Mouse (Mus musculus): Measurements from ENCODE around the gene Tepsin. TPM values are rescaled to one million over a fixed set of nuclear protein-coding genes. Genes with fewer than 3 reads are reported as not detected.

Gene Tepsin
- polyA plus RNA-seq, 2 experiments: 4.2 to 11.0 TPM

- Histone ChIP-seq H3K9ac (replicated peaks) (no peak overlapping the region), H3K27ac (no peak overlapping the region), H3K36me3 (replicated peaks; ENCODE audit: control insufficient read depth, insufficient read depth, low read depth) (no peaks in the 10 kb centered on the region), H3K4me1 (replicated peaks; ENCODE audit: control insufficient read depth in 2 of 2, insufficient read depth in 2 of 2, low read length in 1 of 2) (no peaks in the 10 kb centered on the region), H3K4me3 (ENCODE audit: insufficient read depth in 1 of 2, low read depth in 2 of 2, low read length in 2 of 2) (no peak overlapping the region), H3K27me3 (ENCODE audit: control insufficient read depth, insufficient read depth, low read length) (no peaks in the 10 kb centered on the region), H3K4me2 (ENCODE audit: low read depth) (no peak overlapping the region), H3K9me3 (ENCODE audit: control insufficient read depth, low read length) (no peaks in the 10 kb centered on the region)
- ATAC-seq (ENCODE audit: insufficient read depth): no peak
- no peak for DNase-seq (ENCODE audit: low read depth in 3 of 3, low spot score in 3 of 3)
- WGBS (ENCODE audit: insufficient replicate concordance): 62% methylated on average over 12 of the region's 12 CpGs
- no peak for TF ChIP-seq EP300 (IDR thresholded peaks at IDR 0.05; ENCODE audit: low read depth)
- TF ChIP-seq CTCF (IDR thresholded peaks at IDR 0.05; ENCODE audit: low read depth): no peak
Measured at GRCm38 (mm10) chr11:120071065-120071464, 27.5 kb downstream of the Tepsin start.

- no peak overlapping the region for H3K27ac ChIP-seq
- DNase-seq (ENCODE audit: low read depth in 3 of 3, low spot score in 3 of 3) (no peak), ATAC-seq (ENCODE audit: insufficient read depth) (no peak)
- no peaks in the 10 kb centered on the region for H3K27me3 ChIP-seq (ENCODE audit: control insufficient read depth, insufficient read depth, low read length)
- no peak overlapping the region for H3K9ac ChIP-seq (replicated peaks)
- no peaks in the 10 kb centered on the region for H3K9me3 ChIP-seq (ENCODE audit: control insufficient read depth, low read length)
- H3K36me3 ChIP-seq (replicated peaks; ENCODE audit: control insufficient read depth, insufficient read depth, low read depth): no peaks in the 10 kb centered on the region
- 76% methylated on average over 27 of the region's 27 CpGs for WGBS (ENCODE audit: insufficient replicate concordance)
- no peak overlapping the region for H3K4me3 ChIP-seq (ENCODE audit: insufficient read depth in 1 of 2, low read depth in 2 of 2, low read length in 2 of 2)
- no peaks in the 10 kb centered on the region for H3K4me1 ChIP-seq (replicated peaks; ENCODE audit: control insufficient read depth in 2 of 2, insufficient read depth in 2 of 2, low read length in 1 of 2)
- no peak overlapping the region for H3K4me2 ChIP-seq (ENCODE audit: low read depth)
- no peak for TF ChIP-seq CTCF (IDR thresholded peaks at IDR 0.05; ENCODE audit: low read depth)
- TF ChIP-seq EP300 (IDR thresholded peaks at IDR 0.05; ENCODE audit: low read depth): no peak
Measured at GRCm38 (mm10) chr11:120070286-120070930, 28.1 kb downstream of the Tepsin start.

- H3K27me3 ChIP-seq (ENCODE audit: control insufficient read depth, insufficient read depth, low read length): no peaks in the 10 kb centered on the region
- no peaks in the 10 kb centered on the region for H3K4me1 ChIP-seq (replicated peaks; ENCODE audit: control insufficient read depth in 2 of 2, insufficient read depth in 2 of 2, low read length in 1 of 2)
- TF ChIP-seq CTCF (IDR thresholded peaks at IDR 0.05; ENCODE audit: low read depth): no peak
- no peak for TF ChIP-seq EP300 (IDR thresholded peaks at IDR 0.05; ENCODE audit: low read depth)
- H3K27ac ChIP-seq: no peak overlapping the region
- ATAC-seq (ENCODE audit: insufficient read depth) (no peak), DNase-seq (ENCODE audit: low read depth in 3 of 3, low spot score in 3 of 3) (no peak)
- no peaks in the 10 kb centered on the region for H3K36me3 ChIP-seq (replicated peaks; ENCODE audit: control insufficient read depth, insufficient read depth, low read depth)
- WGBS (ENCODE audit: insufficient replicate concordance): 66% methylated on average over 11 of the region's 11 CpGs
- H3K4me2 ChIP-seq (ENCODE audit: low read depth): no peak overlapping the region
- no peak overlapping the region for H3K4me3 ChIP-seq (ENCODE audit: insufficient read depth in 1 of 2, low read depth in 2 of 2, low read length in 2 of 2)
- no peak overlapping the region for H3K9ac ChIP-seq (replicated peaks)
- H3K9me3 ChIP-seq (ENCODE audit: control insufficient read depth, low read length): no peaks in the 10 kb centered on the region
Measured at GRCm38 (mm10) chr11:120069261-120069660, 29.3 kb downstream of the Tepsin start.

DNA sequence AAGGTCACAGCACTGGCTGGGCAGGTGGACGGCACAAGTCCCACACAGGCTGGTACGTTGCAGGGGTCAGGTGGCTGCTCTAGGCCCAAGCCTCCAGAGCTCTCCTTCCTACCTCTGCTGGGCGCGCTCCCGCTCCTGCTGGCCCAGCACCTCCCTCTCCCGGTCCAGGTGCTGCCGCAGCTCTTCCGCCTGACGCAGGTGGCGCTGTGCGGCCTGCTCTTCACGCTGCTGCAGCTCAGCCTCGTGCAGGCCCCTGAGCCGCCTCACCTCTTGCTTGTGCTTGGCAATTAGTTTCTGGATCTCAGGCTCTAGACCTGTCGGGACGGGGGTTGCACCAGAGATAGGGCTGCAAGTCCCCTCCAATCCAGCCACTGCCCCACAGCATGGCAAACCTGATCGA, 30.7 kb downstream of the Tepsin start:
- Histone ChIP-seq H3K27me3 (ENCODE audit: control insufficient read depth, insufficient read depth, low read length) (no peaks in the 10 kb centered on the region), H3K4me2 (ENCODE audit: low read depth) (no peak overlapping the region), H3K27ac (no peak overlapping the region), H3K9me3 (ENCODE audit: control insufficient read depth, low read length) (no peaks in the 10 kb centered on the region), H3K36me3 (replicated peaks; ENCODE audit: control insufficient read depth, insufficient read depth, low read depth) (no peaks in the 10 kb centered on the region), H3K4me1 (replicated peaks; ENCODE audit: control insufficient read depth in 2 of 2, insufficient read depth in 2 of 2, low read length in 1 of 2) (no peaks in the 10 kb centered on the region), H3K9ac (replicated peaks) (no peak overlapping the region), H3K4me3 (ENCODE audit: insufficient read depth in 1 of 2, low read depth in 2 of 2, low read length in 2 of 2) (no peak overlapping the region)
- TF ChIP-seq CTCF (IDR thresholded peaks at IDR 0.05; ENCODE audit: low read depth) (peak; percentile 41), EP300 (IDR thresholded peaks at IDR 0.05; ENCODE audit: low read depth) (no peak)
- ATAC-seq (ENCODE audit: insufficient read depth) (no peak), DNase-seq (ENCODE audit: low read depth in 3 of 3, low spot score in 3 of 3) (no peak)
- 79% methylated on average over 17 of the region's 17 CpGs for WGBS (ENCODE audit: insufficient replicate concordance)

DNA sequence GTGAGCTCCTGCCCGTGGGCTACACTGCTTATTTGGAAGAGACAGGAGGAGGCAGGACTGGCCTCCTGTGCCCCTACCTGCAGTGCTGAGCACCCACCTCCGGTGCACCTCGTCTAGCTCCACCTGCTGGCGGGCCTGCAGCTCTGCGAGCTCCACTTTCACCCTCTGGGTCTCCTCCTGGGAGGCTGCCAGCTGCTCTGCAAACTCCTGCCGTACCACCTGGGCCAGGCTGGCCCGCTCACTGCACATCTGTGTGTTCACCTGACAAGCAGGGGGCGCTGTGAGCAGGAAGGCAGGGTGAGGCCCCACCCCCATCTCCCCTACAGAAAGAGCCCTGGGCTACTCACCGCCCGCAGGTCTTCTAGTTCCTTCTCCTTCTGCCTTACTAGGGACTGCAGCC, 33.2 kb downstream of the Tepsin start:
- peak; percentile 86 for TF ChIP-seq CTCF (IDR thresholded peaks at IDR 0.05; ENCODE audit: low read depth)
- TF ChIP-seq EP300 (IDR thresholded peaks at IDR 0.05; ENCODE audit: low read depth): no peak
- Histone ChIP-seq H3K4me3 (ENCODE audit: insufficient read depth in 1 of 2, low read depth in 2 of 2, low read length in 2 of 2) (no peak overlapping the region), H3K27ac (no peak overlapping the region), H3K36me3 (replicated peaks; ENCODE audit: control insufficient read depth, insufficient read depth, low read depth) (no peaks in the 10 kb centered on the region), H3K9ac (replicated peaks) (no peak overlapping the region), H3K9me3 (ENCODE audit: control insufficient read depth, low read length) (no peaks in the 10 kb centered on the region), H3K4me1 (replicated peaks; ENCODE audit: control insufficient read depth in 2 of 2, insufficient read depth in 2 of 2, low read length in 1 of 2) (no peaks in the 10 kb centered on the region), H3K4me2 (ENCODE audit: low read depth) (no peak overlapping the region), H3K27me3 (ENCODE audit: control insufficient read depth, insufficient read depth, low read length) (no peaks in the 10 kb centered on the region)
- ATAC-seq (ENCODE audit: insufficient read depth): no peak
- 36% methylated on average over 10 of the region's 10 CpGs for WGBS (ENCODE audit: insufficient replicate concordance)
- DNase-seq (ENCODE audit: low read depth in 3 of 3, low spot score in 3 of 3): no peak

Measured in liver, embryonic 14.5 days (tissue).